Mouse (Mus musculus) CH12.LX (cell line): ENCODE measurements around the gene Usp46. TPM values are rescaled to one million over a fixed set of nuclear protein-coding genes. Genes with fewer than 3 reads are reported as not detected.

ENCODE experiments used
- DNase-seq: peaks from one replicate; pipeline ENCODE4 v3.0.0-alpha.2; 2013; ENCODE audit errors: extremely low read depth
- H3K27ac ChIP-seq: 2 replicates; pipeline ENCODE4 v1.5.1; 2012; ENCODE audit warnings: low read depth, mild to moderate bottlenecking, control low read depth, moderate library complexity; ENCODE audit not compliant: insufficient read depth
- H3K27me3 ChIP-seq: replicated peaks from 2 replicates; pipeline ENCODE3; 2012; ENCODE audit warnings: inconsistent platforms
- H3K36me3 ChIP-seq, 2 experiments: replicated peaks in 1 of 2; 2 replicates each; pipeline versions ENCODE3 to v1.6.1; 2012; ENCODE audit warnings: inconsistent platforms in 1 of 2, low read length in 1 of 2, mild to moderate bottlenecking in 1 of 2, mixed read lengths in 1 of 2, moderate library complexity in 1 of 2; ENCODE audit not compliant: control insufficient read depth in 1 of 2, insufficient read depth in 1 of 2
- H3K4me1 ChIP-seq, 2 experiments: 2 replicates each; pipeline ENCODE4 v1.6.1; 2012; ENCODE audit warnings: inconsistent platforms in 1 of 2, moderate library complexity in 1 of 2; ENCODE audit not compliant: insufficient read depth in 2 of 2, control insufficient read depth in 1 of 2
- H3K4me2 ChIP-seq: 2 replicates; pipeline ENCODE4 v1.6.1; 2012; ENCODE audit warnings: low read depth, mild to moderate bottlenecking, control low read depth; ENCODE audit not compliant: poor library complexity, insufficient read depth, severe bottlenecking
- H3K4me3 ChIP-seq, 3 experiments: fragments of 150-350 bp in 1 of 3; sonication (generic) in 1 of 3; replicated peaks in 1 of 3; 2 replicates each; pipeline versions ENCODE3 to v1.5.1; 2011 to 2012; ENCODE audit warnings: low read depth in 2 of 3, low read length in 2 of 3, mild to moderate bottlenecking in 2 of 3, moderate library complexity in 2 of 3, control low read depth in 1 of 3, improper control_type of control experiment in 1 of 3, inconsistent platforms in 1 of 3, mixed read lengths in 1 of 3; ENCODE audit not compliant: poor library complexity in 1 of 3
- H3K79me2 ChIP-seq: replicated peaks from 2 replicates; pipeline ENCODE4 v1.6.1; 2012; ENCODE audit warnings: mild to moderate bottlenecking, moderate library complexity; ENCODE audit not compliant: control insufficient read depth, poor library complexity, insufficient read depth, severe bottlenecking; ENCODE audit errors: extremely low read depth
- H3K9ac ChIP-seq: 2 replicates; pipeline ENCODE4 v1.6.1; 2012; ENCODE audit warnings: low read depth, mild to moderate bottlenecking, control low read depth, moderate library complexity; ENCODE audit not compliant: insufficient read depth
- H3K9me3 ChIP-seq: replicated peaks from 2 replicates; pipeline ENCODE3; 2012; ENCODE audit warnings: low read length, inconsistent platforms, mixed read lengths
- CHD2 ChIP-seq: IDR thresholded peaks from 2 replicates; pipeline ENCODE4 v1.6.1; 2011; ENCODE audit warnings: low read length, improper control_type of control experiment
- GABPA ChIP-seq: IDR thresholded peaks from 2 replicates; pipeline ENCODE4 v1.6.1; 2012; ENCODE audit warnings: low read depth, low read length, improper control_type of control experiment, inconsistent platforms; ENCODE audit not compliant: insufficient replicate concordance
- HCFC1 ChIP-seq: IDR thresholded peaks from 2 replicates; pipeline ENCODE4 v1.6.1; 2012; ENCODE audit warnings: low read depth, mild to moderate bottlenecking, inconsistent platforms, low read length, improper control_type of control experiment
- JUN ChIP-seq: IDR thresholded peaks from 2 replicates; pipeline ENCODE4 v1.6.1; 2011; ENCODE audit warnings: low read depth, mild to moderate bottlenecking, low read length, improper control_type of control experiment, moderate library complexity; ENCODE audit not compliant: insufficient read depth
- MAFK ChIP-seq: IDR thresholded peaks from 2 replicates; pipeline ENCODE4 v1.6.1; 2011; ENCODE audit warnings: low read length, improper control_type of control experiment; ENCODE audit not compliant: insufficient replicate concordance
- MEF2A ChIP-seq: IDR thresholded peaks from 2 replicates; pipeline ENCODE4 v1.6.1; 2014; ENCODE audit warnings: low read depth, mild to moderate bottlenecking, inconsistent platforms, low read length, improper control_type of control experiment, borderline replicate concordance
- MXI1 ChIP-seq: IDR thresholded peaks from 2 replicates; pipeline ENCODE4 v1.6.1; 2011; ENCODE audit warnings: mild to moderate bottlenecking, low read depth, low read length, improper control_type of control experiment
- MYC ChIP-seq: IDR thresholded peaks from 2 replicates; pipeline ENCODE4 v1.6.1; 2011; ENCODE audit warnings: low read depth, mild to moderate bottlenecking, improper control_type of control experiment, low read length
- NRF1 ChIP-seq: IDR thresholded peaks from 2 replicates; pipeline ENCODE4 v1.6.1; 2014; ENCODE audit warnings: low read depth, mild to moderate bottlenecking, inconsistent platforms, low read length, improper control_type of control experiment, moderate library complexity
- POLR2A ChIP-seq: IDR thresholded peaks from 2 replicates; pipeline ENCODE4 v1.6.1; 2011; ENCODE audit warnings: low read depth, mild to moderate bottlenecking, improper control_type of control experiment, low read length
- POLR2AphosphoS2 ChIP-seq: IDR thresholded peaks from 2 replicates; pipeline ENCODE4 v1.6.1; 2011; ENCODE audit warnings: low read depth, low read length, improper control_type of control experiment
- SMC3 ChIP-seq: IDR thresholded peaks from 2 replicates; pipeline ENCODE4 v1.6.1; 2011; ENCODE audit warnings: low read depth, low read length, improper control_type of control experiment
- TBP ChIP-seq: conservative IDR thresholded peaks from 2 replicates; pipeline ENCODE4 v1.6.1; 2011; ENCODE audit warnings: low read depth, low read length, improper control_type of control experiment
- ZNF384 ChIP-seq: IDR thresholded peaks from 2 replicates; pipeline ENCODE4 v1.6.1; 2012; ENCODE audit warnings: low read depth, low read length, improper control_type of control experiment, inconsistent platforms
- dilution Hi-C: fragments of 300-500 bp; cut with MboI; formaldehyde crosslinking; loops from 2 replicates; pipeline ENCODE4 v1.14.3; 2020; ENCODE audit warnings: low sequenced_read_pairs; ENCODE audit not compliant: extremely low pct_unique_long_range_greater_than_20kb, extremely low pct_ligation_motif_present
- in situ Hi-C: fragments of 300-500 bp; cut with MboI; formaldehyde crosslinking; loops from 3 replicates; pipeline ENCODE4 v1.14.3; 2019; ENCODE audit warnings: low sequenced_read_pairs, low pct_ligation_motif_present, low pct_unique_long_range_greater_than_20kb, mixed read lengths
- polyA plus RNA-seq: library from polyadenylated mRNA; unstranded; fragments of >175 nt; gene quantifications from 2 replicates; pipeline ENCODE4 v1.2.1, GENCODE M21; 2012; ENCODE audit warnings: low read depth; ENCODE audit not compliant: insufficient read length
- total RNA-seq, 2 experiments: library from RNA; depleted of rRNA; stranded (reverse); fragments of 300-350 nt in 1 of 2; fragments of >200 nt in 1 of 2; gene quantifications; 2 replicates each; pipeline ENCODE4 v1.2.3; 2012 to 2014

The Usp46 gene
- total and polyA plus RNA-seq, 3 experiments = 5.1 to 16.3 (median 15.6) TPM

DNA sequence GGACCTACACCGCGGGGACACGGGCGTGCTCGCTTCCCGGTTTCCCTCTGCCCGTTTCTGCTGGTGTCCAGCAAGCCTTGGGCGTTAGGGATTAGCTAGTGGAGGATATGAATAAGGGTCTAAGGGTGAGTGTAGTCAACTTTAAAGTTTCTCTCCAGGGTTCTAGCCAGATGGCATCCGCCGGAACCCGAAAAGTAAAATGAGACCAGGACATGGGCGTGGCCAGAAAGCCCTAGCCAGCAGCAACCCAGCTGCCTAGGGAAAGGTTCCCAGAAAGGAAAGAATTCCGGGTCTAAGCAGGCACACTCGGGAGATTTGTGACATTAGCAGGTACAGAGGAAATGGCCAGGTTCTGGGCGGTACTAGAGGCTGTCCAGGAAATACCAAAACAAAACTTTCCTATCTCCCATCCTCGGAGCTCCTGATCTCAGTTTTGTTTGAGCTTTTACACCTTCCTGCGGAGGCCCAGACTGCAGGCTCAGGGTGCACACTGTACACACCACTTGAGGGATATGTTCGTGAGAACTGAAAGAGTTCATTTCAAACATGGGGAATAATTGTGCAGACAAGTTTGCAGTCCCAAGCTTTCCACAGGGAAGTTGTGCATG is 587 bp upstream of the Usp46 start:
- no peaks in the 10 kb centered on the region for H3K9me3 ChIP-seq
- H3K4me2 ChIP-seq = peak overlapping the region; percentile 23; the same call in 1 of the 2 replicates
- no peaks in the 10 kb centered on the region; the same call in 1 of the 2 replicates for H3K79me2 ChIP-seq
- H3K4me1 ChIP-seq = peaks cover 3 to 27% of the 10 kb centered on the region in 2 experiments; a peak in 3 of 4 replicates
- peak; percentile 61 for DNase-seq
- dilution Hi-C loops (no loop called here), in situ Hi-C loops (no loop called here)
- peak overlapping the region; percentile 67 for H3K9ac ChIP-seq
- peak overlapping the region; percentile 61 to 80 (median 76) for H3K4me3 ChIP-seq
- peaks cover 0 to 3% of the 10 kb centered on the region in 2 experiments for H3K36me3 ChIP-seq
- no peaks in the 10 kb centered on the region for H3K27me3 ChIP-seq
- TF ChIP-seq POLR2A = peak; percentile 12; the same call in 1 of the 2 replicates
- no peak for TF ChIP-seq MEF2A
- peak overlapping the region; percentile 37 for H3K27ac ChIP-seq

- Histone ChIP-seq H3K4me3 (peak overlapping the region in 2 of 3 experiments; percentile 54 to 80), H3K4me2 (peak overlapping the region; percentile 91), H3K79me2 (no peaks in the 10 kb centered on the region; the same call in 1 of the 2 replicates), H3K27me3 (no peaks in the 10 kb centered on the region), H3K9me3 (no peaks in the 10 kb centered on the region), H3K36me3 (peaks cover 0 to 6% of the 10 kb centered on the region in 2 experiments), H3K27ac (no peak overlapping the region), H3K4me1 (peaks cover 3 to 27% of the 10 kb centered on the region in 2 experiments; a peak in 3 of 4 replicates), H3K9ac (peak overlapping the region; percentile 98)
- in situ Hi-C loops = no loop called here
- no peak for DNase-seq
- TF ChIP-seq NRF1 (no peak), POLR2AphosphoS2 (no peak), SMC3 (no peak), MAFK (no peak), ZNF384 (no peak), JUN (no peak), TBP (no peak), CHD2 (no peak), GABPA (no peak), MYC (no peak), MXI1 (no peak), HCFC1 (no peak), POLR2A (no peak)
- dilution Hi-C loops = no loop called here
Observed at GRCm38 (mm10) chr5:74067346-74067745, 885 bp downstream of the Usp46 start.
